Mouse (Mus musculus): ENCODE data around the gene Fibcd1. TPM values are rescaled to one million over a fixed set of nuclear protein-coding genes. Genes with fewer than 3 reads are reported as not detected.

The Fibcd1 gene
- polyA plus RNA-seq (2015; fragmentation: Nextera tagmentation; extraction: Ambion mirVana): 0.19 and 0.22 TPM in 2 replicates

- Histone ChIP-seq H3K4me1 (peaks cover 15% of the 10 kb centered on the region), H3K9me3 (no peaks in the 10 kb centered on the region), H3K27me3 (replicated peaks) (peaks cover 40% of the 10 kb centered on the region), H3K4me3 (replicated peaks) (peak within 1 kb of the TSS; percentile 49), H3K9ac (peak within 1 kb of the TSS; percentile 22), H3K36me3 (no peaks in the 10 kb centered on the region), H3K4me2 (peak within 1 kb of the TSS; percentile 93), H3K27ac (no peak within 1 kb of the TSS)
- WGBS: under 1% methylated on average over 87 of the region's 88 CpGs
- ATAC-seq (ENCODE audit: insufficient read depth, low FRiP score, low read depth): no peak
These were observed at the start of gene Fibcd1 for GRCm38 (mm10) chr2:31845896-31846691. Gene Fibcd1, minus strand, starts transcription at chr2:31846005.

DNA sequence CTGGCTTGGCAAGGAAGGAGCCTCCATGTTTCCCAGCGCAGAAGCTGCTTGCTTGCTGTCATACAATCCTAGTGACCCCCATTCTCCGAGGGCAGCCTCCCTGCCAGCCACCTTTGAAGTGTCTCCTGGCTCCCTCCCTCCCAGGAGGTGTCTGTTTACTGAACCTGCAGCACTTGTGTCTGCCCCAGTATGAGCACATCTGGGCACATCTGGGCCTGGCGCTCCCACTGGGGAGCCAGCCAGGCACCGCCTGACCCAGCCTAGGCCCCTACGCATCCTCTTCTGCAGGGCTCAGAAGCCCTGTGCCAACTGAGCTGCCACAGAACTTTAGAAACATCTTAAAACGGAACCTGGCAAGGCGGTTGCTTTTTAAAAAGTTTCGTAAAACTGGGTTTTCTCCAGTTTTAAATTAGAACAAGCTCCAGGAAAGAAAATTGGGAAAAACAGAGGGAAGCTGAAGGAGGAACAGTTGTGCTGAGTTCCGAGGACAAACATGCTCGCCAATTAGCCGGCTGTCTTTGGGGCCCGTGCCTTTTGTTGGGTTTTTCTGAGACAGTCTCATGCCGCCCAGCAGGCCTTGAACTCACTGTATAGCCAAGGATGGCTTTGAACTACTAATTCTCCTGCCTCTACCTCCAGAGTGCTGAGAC, 48.5 kb upstream of the Fibcd1 start:
- Histone ChIP-seq H3K4me2 (no peak overlapping the region), H3K27ac (no peak overlapping the region), H3K9me3 (no peaks in the 10 kb centered on the region), H3K27me3 (replicated peaks) (no peaks in the 10 kb centered on the region), H3K4me3 (replicated peaks) (no peak overlapping the region), H3K9ac (no peak overlapping the region), H3K4me1 (no peaks in the 10 kb centered on the region), H3K36me3 (no peaks in the 10 kb centered on the region)
- ATAC-seq (ENCODE audit: insufficient read depth, low FRiP score, low read depth): no peak
- WGBS: 67% methylated on average over 13 of the region's 13 CpGs

DNA sequence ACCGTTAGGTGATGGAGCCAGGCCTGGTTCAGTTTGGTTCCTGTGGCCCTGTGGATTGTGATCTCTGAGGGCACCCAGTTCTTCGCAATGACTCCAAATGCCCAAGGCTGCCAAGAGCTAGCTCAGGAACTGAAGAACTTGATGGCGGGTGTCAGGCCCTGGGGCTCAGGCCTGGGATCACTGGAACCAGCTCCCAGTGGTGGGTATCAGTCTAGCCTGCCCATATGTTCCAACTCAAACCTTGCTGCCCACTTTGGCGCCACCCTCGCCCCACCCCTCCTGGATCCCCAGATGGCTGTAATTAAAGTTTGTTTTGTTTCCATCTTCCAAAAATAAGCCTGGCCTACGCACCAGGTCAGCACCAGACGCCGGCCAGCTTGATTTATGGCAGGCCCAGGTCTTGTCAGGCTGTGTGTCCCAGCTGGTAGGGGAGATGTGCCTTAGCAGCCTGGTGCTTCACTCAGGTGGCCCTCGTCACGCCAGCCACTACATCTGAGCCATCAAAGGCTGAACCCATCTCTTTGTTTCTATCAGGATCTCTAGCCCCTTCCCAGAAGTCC, 47.4 kb upstream of the Fibcd1 start:
- H3K9ac ChIP-seq: no peak overlapping the region
- no peak overlapping the region for H3K4me2 ChIP-seq
- 55% methylated on average over 10 of the region's 10 CpGs for WGBS
- H3K27ac ChIP-seq: no peak overlapping the region
- no peak overlapping the region for H3K4me3 ChIP-seq (replicated peaks)
- no peak for ATAC-seq (ENCODE audit: insufficient read depth, low FRiP score, low read depth)
- no peaks in the 10 kb centered on the region for H3K9me3 ChIP-seq
- peaks cover 7% of the 10 kb centered on the region; the same call in 1 of the 2 replicates for H3K27me3 ChIP-seq (replicated peaks)
- H3K4me1 ChIP-seq: no peaks in the 10 kb centered on the region
- H3K36me3 ChIP-seq: no peaks in the 10 kb centered on the region

- H3K36me3 ChIP-seq: no peaks in the 10 kb centered on the region
- H3K4me1 ChIP-seq: peaks cover 12% of the 10 kb centered on the region
- WGBS: 89% methylated on average over 2 of the region's 2 CpGs
- H3K4me2 ChIP-seq: no peak overlapping the region
- peaks cover 26% of the 10 kb centered on the region for H3K27me3 ChIP-seq (replicated peaks)
- no peak for ATAC-seq (ENCODE audit: insufficient read depth, low FRiP score, low read depth)
- H3K9ac ChIP-seq: no peak overlapping the region
- H3K4me3 ChIP-seq (replicated peaks): no peak overlapping the region
- no peaks in the 10 kb centered on the region for H3K9me3 ChIP-seq
- no peak overlapping the region for H3K27ac ChIP-seq
These were observed 45.4 kb upstream of the Fibcd1 start for GRCm38 (mm10) chr2:31891219-31891618.

DNA sequence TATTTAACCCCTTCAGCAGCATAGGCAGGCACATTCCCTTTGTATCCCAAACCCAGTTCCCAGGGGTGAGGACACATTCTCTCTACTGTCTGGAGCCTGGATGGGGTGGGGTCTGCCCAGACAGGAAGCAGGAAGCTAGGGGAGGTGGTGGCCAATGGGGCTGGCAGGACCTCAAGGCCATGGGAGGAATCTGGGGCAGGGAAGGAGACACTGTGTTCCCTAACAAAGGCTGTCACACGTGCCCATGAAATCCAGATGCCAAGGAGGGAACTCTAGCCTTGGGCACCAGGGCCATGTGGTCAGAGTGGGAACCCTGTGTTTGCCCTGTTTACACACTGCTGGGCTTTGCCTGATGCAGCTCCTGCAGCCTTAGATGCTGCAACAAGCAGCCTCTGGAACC, 43.1 kb upstream of the Fibcd1 start:
- no peak for ATAC-seq (ENCODE audit: insufficient read depth, low FRiP score, low read depth)
- H3K4me3 ChIP-seq (replicated peaks): no peak overlapping the region
- H3K9ac ChIP-seq: no peak overlapping the region
- H3K4me1 ChIP-seq: peaks cover 12% of the 10 kb centered on the region
- no peaks in the 10 kb centered on the region for H3K36me3 ChIP-seq
- peaks cover 40% of the 10 kb centered on the region for H3K27me3 ChIP-seq (replicated peaks)
- H3K4me2 ChIP-seq: no peak overlapping the region
- no peaks in the 10 kb centered on the region for H3K9me3 ChIP-seq
- WGBS: 63% methylated on average over 1 of the region's 1 CpGs
- H3K27ac ChIP-seq: no peak overlapping the region

GRCm38 (mm10) chr2:31887030-31887429, 41.2 kb upstream of the Fibcd1 start, which contains the start of gene Lamc3:
Gene Lamc3, plus strand, starts transcription at chr2:31887291.
- Histone ChIP-seq H3K36me3 (no peaks in the 10 kb centered on the region), H3K4me3 (replicated peaks) (peak within 1 kb of the TSS; percentile 23), H3K4me2 (peak within 1 kb of the TSS; percentile 56), H3K27me3 (replicated peaks) (peaks cover 56% of the 10 kb centered on the region), H3K9me3 (no peaks in the 10 kb centered on the region), H3K4me1 (peaks cover 12% of the 10 kb centered on the region), H3K27ac (no peak within 1 kb of the TSS), H3K9ac (no peak within 1 kb of the TSS)
- 6% methylated on average over 26 of the region's 26 CpGs for WGBS
- peak; percentile 41; the same call in 1 of the 2 replicates for ATAC-seq (ENCODE audit: insufficient read depth, low FRiP score, low read depth)

- Histone ChIP-seq H3K27ac (no peak overlapping the region), H3K4me2 (no peak overlapping the region), H3K4me1 (peaks cover 12% of the 10 kb centered on the region), H3K4me3 (replicated peaks) (no peak overlapping the region), H3K9me3 (no peaks in the 10 kb centered on the region), H3K27me3 (replicated peaks) (peaks cover 72% of the 10 kb centered on the region), H3K36me3 (no peaks in the 10 kb centered on the region), H3K9ac (no peak overlapping the region)
- ATAC-seq (ENCODE audit: insufficient read depth, low FRiP score, low read depth): no peak
- 26% methylated on average over 6 of the region's 6 CpGs for WGBS
These were observed 39.0 kb upstream of the Fibcd1 start for GRCm38 (mm10) chr2:31884806-31885205.

- no peak for ATAC-seq (ENCODE audit: insufficient read depth, low FRiP score, low read depth)
- Histone ChIP-seq H3K36me3 (no peaks in the 10 kb centered on the region), H3K9me3 (no peaks in the 10 kb centered on the region), H3K4me3 (replicated peaks) (no peak overlapping the region), H3K27me3 (replicated peaks) (peaks cover 66% of the 10 kb centered on the region), H3K4me2 (no peak overlapping the region), H3K4me1 (peaks cover 12% of the 10 kb centered on the region), H3K9ac (no peak overlapping the region), H3K27ac (no peak overlapping the region)
- WGBS: 35% methylated on average over 4 of the region's 4 CpGs
These were observed 37.3 kb upstream of the Fibcd1 start for GRCm38 (mm10) chr2:31883061-31883460.

GRCm38 (mm10) chr2:31880868-31881267, 35.1 kb upstream of the Fibcd1 start:
- H3K9ac ChIP-seq: no peak overlapping the region
- H3K4me1 ChIP-seq: no peaks in the 10 kb centered on the region
- no peak overlapping the region for H3K4me3 ChIP-seq (replicated peaks)
- WGBS: 5% methylated on average over 14 of the region's 14 CpGs
- H3K4me2 ChIP-seq: no peak overlapping the region
- H3K27ac ChIP-seq: no peak overlapping the region
- H3K27me3 ChIP-seq (replicated peaks): peaks cover 47% of the 10 kb centered on the region
- no peak for ATAC-seq (ENCODE audit: insufficient read depth, low FRiP score, low read depth)
- no peaks in the 10 kb centered on the region for H3K36me3 ChIP-seq
- no peaks in the 10 kb centered on the region for H3K9me3 ChIP-seq

- ATAC-seq (ENCODE audit: insufficient read depth, low FRiP score, low read depth): no peak
- H3K4me3 ChIP-seq (replicated peaks): no peak overlapping the region
- no peak overlapping the region for H3K4me2 ChIP-seq
- peaks cover 36% of the 10 kb centered on the region for H3K27me3 ChIP-seq (replicated peaks)
- no peaks in the 10 kb centered on the region for H3K9me3 ChIP-seq
- no peaks in the 10 kb centered on the region for H3K36me3 ChIP-seq
- 68% methylated on average over 17 of the region's 17 CpGs for WGBS
- no peak overlapping the region for H3K9ac ChIP-seq
- H3K4me1 ChIP-seq: no peaks in the 10 kb centered on the region
- no peak overlapping the region for H3K27ac ChIP-seq
These were observed 32.8 kb upstream of the Fibcd1 start for GRCm38 (mm10) chr2:31878610-31879009.

- Histone ChIP-seq H3K9ac (no peak overlapping the region), H3K9me3 (no peaks in the 10 kb centered on the region), H3K27me3 (replicated peaks) (0 out of 2 replicates have a peak, but pooled peaks cover 17% of the 10 kb centered on the region), H3K36me3 (no peaks in the 10 kb centered on the region), H3K4me3 (replicated peaks) (no peak overlapping the region), H3K4me1 (no peaks in the 10 kb centered on the region), H3K4me2 (no peak overlapping the region), H3K27ac (no peak overlapping the region)
- 32% methylated on average over 12 of the region's 12 CpGs for WGBS
- no peak for ATAC-seq (ENCODE audit: insufficient read depth, low FRiP score, low read depth)
These were observed 30.6 kb upstream of the Fibcd1 start for GRCm38 (mm10) chr2:31876446-31876845.

DNA sequence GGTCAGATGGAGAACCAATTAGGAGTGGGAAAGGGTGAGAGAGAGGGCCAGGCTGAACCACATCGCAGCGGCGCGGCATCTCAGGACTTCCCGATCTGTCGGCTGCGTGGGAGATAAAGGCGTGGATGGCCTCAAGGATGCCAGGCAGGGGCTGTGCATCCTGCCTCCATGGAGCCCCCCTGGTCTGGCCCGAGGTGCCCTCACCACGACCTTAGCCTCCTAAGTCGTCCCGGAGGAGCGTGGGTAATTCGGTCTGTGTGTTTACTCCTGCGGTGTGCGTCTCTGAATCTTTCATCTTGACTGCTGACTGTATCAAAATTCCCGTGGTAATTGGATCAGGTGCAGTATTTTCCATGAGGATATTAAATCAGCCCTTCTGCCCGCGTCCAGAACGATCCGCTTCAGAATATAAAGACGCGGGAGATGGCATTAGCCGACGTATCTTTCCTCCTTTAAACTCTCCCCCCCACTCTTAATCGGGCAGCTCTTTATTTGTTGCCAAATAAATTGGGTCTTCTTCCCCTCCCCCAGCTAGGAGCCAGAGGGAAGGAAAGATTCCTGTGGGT, 28.6 kb upstream of the Fibcd1 start:
- Histone ChIP-seq H3K9me3 (no peaks in the 10 kb centered on the region), H3K4me2 (no peak overlapping the region), H3K27me3 (replicated peaks) (0 out of 2 replicates have a peak, but pooled peaks cover 5% of the 10 kb centered on the region), H3K27ac (no peak overlapping the region), H3K36me3 (no peaks in the 10 kb centered on the region), H3K4me3 (replicated peaks) (no peak overlapping the region), H3K4me1 (no peaks in the 10 kb centered on the region), H3K9ac (no peak overlapping the region)
- ATAC-seq (ENCODE audit: insufficient read depth, low FRiP score, low read depth): no peak
- 66% methylated on average over 26 of the region's 26 CpGs for WGBS
